Mouse (Mus musculus): ENCODE results near the gene Gm42791. TPM values are rescaled to one million over a fixed set of nuclear protein-coding genes. Genes with fewer than 3 reads are reported as not detected.

The Gm42791 gene
- total RNA-seq, 1 experiment from 2014 or later = 5.6 TPM

DNA sequence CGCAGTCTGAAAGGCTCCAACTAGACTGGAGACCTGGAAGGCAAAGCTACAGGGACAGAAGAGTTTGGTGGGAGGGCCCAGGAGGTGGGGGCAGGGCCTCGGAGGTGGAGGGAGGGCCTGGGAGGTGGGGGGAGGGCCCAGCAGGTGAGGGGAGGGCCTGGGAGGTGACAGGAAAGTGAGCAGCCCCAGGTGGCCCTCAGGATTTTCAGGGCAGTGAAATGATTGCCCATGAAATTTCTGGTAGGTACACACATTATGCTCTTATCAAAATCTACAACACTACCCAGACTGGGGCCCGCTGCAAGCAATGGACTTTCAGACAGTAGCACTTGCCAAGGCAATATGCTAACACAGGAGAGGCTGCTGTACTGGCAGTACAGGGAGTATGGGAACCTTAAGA is 125.4 kb downstream of the Gm42791 start:
- no peak for DNase-seq

DNA sequence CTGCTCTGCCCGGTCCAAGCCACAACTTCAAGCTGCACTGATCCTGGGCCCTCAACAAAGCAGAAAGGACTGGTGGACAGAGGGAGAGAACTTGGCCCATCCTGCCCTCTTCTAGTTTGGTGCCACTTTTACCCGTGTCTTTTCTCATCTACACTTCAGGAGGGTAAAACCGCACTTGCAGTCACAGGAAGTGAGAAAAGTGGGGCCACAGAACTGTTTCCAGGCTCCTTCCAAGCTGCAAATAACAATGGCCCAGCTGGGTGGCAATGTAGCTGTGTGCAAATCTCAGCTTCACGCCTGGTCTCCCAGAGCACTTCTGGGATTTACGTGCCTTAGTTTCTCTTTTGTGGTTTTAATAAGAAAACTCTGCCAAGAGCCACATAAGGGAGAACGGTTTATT is 127.2 kb downstream of the Gm42791 start:
- no peak for DNase-seq

DNA sequence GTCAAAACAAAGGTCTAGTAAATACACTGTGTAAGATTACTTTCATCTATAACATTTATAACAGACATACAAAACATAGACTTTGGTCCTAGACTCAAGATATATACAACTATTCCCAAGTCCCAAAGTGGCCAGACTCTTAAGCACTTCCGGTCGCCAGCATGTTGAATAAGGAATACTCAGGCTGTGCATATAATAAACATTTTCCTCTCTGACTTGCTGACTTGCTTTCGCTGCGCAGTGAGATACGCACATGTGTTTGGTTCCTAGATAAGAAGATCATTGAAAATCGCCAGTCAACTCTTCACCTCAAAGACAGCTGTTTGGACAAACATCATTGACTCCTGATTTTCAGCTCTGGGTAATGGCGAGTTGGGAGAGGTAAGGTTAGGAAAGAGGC is 127.8 kb downstream of the Gm42791 start:
- DNase-seq = no peak

DNA sequence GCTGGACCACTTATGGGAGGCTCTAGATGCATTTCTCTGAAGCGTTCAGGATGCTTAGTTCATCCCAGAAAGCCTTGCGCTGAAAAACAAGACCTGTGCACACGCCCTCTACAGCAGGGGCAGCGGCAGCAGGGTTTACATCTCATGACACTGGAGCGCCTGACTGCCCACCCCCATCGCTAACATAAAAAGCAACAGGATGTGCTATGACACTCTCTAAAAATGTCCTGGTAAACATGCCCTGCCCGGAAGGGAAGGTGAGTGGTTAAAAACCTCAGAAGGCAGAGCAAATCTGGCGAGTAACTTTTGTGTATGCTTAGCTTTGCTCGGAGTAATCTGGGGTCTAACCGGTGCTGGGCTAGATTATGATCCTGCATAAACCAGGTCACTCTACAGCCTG is 128.4 kb downstream of the Gm42791 start:
- DNase-seq = peak; percentile 11

DNA sequence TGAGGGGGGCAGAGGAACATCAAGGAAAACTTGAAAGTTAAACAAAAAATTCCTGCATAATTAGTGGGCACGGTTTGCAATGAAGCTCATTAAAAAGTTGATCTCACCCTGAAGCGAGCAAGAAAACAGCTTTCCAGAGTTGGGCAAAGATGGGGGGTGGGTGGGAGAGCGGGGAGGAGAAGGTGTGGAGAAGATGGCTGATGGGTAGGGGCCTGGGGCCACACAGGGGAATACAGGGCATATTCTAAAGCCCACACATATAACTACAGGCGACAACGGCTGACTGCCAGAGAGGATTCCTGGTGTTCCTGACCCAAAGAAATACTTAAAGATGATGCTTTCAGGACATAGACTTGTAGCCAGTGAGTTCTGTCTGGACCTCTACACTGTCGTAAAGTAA is 131.5 kb downstream of the Gm42791 start:
- DNase-seq = no peak

DNA sequence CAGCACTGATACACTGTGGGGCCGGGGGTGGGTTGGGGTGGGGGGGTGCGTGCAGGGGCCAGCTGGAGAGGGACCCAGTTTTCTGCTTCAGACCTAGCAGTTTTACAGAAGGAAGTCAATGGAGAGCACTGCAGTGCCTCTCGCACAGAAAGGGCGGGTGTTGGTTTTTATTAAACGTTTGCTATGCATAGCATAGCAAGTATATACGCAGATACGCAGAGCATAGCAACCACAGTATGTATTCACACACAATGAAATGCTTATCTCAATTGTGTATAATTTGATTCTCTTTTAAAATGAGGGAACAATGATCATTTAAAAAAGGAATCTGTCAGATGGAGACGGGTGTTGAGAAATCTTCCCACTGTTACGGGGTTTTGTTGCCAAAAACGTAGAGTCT is 132.1 kb downstream of the Gm42791 start:
- DNase-seq = no peak

DNA sequence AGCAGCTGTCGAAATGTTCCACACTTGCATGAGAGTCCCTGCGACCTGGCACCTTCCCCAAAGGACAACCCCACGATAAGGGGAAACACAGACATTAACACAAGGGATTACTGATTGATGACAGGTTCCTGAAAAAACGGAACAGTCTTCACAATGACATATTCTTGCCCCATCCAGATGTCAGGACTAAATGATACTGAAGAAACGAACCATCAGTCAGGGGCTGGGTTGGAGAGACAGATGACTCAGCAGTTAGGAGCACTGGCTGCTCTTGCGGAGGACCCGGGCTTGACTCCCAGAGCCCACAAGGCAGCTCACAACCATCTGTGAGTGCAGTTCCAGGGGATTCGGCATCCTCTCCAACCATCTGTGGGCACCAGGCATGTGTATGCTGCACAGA is 132.8 kb downstream of the Gm42791 start:
- DNase-seq = no peak

DNA sequence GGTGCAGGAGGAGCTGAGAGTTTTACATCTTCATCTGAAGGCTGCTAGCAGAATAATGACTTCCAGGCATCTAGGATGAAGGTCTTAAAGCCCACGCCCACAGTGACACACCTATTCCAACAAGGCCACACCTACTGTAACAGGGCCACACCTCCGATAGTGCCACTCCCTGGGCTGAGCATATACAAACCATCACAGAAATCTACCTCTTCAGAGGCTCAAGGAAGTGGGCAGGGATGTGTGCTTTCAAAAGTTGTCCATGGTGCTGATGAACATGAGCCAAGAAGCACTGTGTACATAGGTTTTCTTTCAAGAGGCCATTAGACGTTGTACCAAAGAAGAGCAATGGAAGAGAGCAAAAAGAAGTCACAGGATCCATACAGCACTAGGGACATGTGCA is 137.4 kb downstream of the Gm42791 start:
- DNase-seq = no peak

DNA sequence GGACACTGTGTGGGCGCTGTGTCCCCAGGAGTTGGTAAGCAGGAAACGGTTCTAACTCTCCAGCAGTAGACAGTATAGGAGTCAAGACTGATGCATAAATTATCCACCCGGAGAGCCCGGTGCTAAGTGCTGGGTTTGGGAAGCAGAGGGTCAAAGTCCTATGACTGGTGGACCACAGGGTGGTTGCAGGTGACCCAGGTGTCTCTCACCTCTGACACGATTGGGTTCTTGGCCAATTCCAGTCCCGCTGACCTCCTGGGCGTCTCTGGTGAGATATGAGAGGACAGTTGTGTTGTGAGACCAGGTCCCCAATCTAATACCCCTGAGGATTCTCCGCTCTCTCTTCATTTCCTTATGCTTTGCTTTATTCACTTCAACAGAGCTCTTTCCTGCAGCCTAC is 139.9 kb downstream of the Gm42791 start:
- DNase-seq = no peak

DNA sequence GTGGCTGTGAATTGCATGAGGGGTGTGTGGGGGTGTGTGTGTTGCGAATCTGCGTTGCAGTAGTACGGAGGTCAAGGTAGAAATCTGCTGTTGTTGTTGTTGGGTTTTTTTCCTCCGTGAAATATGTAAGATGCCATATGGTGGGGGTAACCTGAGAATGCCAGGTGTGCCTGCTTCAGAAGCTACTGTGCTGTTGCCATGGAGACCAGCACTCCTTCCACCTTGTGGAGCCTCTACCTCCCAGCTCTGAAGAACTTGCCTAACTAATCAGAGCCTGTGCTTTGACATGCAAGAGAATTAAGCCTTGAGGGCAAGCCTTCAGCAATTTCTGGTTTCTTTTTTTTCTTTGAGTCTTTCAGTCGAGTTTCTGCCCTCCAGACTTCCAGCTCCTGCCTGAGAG is 140.8 kb downstream of the Gm42791 start:
- no peak for DNase-seq

DNA sequence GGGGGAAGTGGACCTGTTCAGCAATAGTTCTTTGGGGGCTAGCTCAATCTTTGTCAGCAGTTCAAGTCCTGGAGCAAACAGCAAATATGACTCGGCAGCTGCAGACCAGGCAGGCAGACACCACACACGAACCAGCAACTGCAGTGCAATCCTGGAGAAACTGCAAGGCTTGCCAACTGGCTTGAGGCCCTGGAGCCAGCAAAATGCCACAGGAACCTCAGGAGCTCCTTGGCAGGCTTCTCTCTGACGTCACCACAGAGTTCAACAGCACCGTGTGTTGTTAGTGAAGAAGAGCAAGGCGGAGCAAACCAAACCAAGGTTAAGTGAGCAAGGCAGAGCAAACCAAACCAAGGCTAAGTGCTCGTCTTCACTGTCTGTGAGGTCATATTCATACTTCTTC is 145.4 kb downstream of the Gm42791 start:
- peak; percentile 24 for DNase-seq

DNA sequence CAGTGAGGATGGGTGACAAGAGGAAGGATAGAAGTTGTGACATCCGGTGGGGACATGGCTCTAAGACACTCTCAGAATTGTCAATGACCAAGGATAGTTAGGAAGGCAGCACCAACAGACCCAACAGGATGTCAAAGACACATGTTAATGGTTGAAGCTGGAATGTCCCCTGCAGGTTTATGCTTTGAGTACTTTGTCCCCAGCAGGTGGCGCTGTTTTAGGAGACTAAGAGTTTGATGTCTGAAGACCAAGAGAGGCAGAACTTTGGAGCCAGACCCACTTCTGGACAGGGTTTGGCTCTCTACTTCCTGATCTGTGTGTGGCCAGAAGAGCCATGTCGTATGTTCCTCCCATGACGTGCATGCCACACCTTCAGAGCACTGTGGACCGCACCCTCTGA is 147.9 kb downstream of the Gm42791 start:
- DNase-seq = no peak

Other genes with a start within 250 kb of the Gm42791 start
- gene Katnal1, start 65.8 kb downstream of the Gm42791 start, total RNA-seq (2021) = 7.2 and 7.6 TPM in 2 replicates
- 27.8 and 30.3 TPM in 2 replicates for gene Uspl1, start 189.2 kb upstream of the Gm42791 start, total RNA-seq (2021)
- 199 and 236 TPM in 2 replicates for gene Hmgb1, start 189.3 kb upstream of the Gm42791 start, total RNA-seq (2021)

Data from adrenal gland, postnatal 14 days (tissue).